Mouse (Mus musculus) heart, postnatal 0 days (tissue): ENCODE measurements around the gene Olfr318.

Experiments
- CTCF ChIP-seq: IDR thresholded peaks from 2 replicates; pipeline ENCODE4 v1.5.1; 2016; ENCODE audit warnings: antibody characterized with exemption, control low read depth, low read depth
- EP300 ChIP-seq: IDR thresholded peaks from 2 replicates; pipeline ENCODE4 v1.6.1; 2016; ENCODE audit warnings: antibody characterized with exemption, low read depth

DNA sequence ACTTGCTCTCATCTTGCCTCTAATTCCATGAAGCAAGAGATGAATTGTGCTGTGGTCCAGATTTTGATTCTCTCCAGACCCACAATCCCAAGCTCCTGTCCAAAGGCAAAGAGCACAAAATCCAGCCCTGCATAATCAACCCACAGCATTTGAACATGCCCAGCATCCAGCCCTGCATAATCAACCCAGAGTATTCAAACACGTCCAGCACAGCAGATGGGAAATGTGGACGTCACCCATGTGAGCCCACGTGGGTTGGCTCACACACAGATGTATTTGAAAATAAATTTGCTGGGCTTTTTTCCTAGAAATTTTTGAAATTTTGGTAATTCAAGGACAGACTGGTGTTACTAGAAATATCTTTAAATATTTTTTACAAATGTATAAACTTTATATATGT, 9.6 kb upstream of the Olfr318 start:
- TF ChIP-seq CTCF, result no peak
- no peak for TF ChIP-seq EP300
